Mouse (Mus musculus) ovary, adult 18-20 months (tissue): ENCODE measurements at regions not wholly inside any gene's neighbourhood (a gene's known extent, or its start where the extent isn't known, plus 50 kb on each side); places are given as distances from the start of the nearest gene placed in this dataset.

Source experiments
- DNase-seq: peaks from one replicate; pipeline ENCODE4 v3.0.0; 2022; ENCODE audit warnings: low spot score, mixed read lengths

- no peak for DNase-seq
Observed at GRCm38 (mm10) chr6:117330726-117331360, 162.5 kb downstream of the Cxcl12 start.

GRCm38 (mm10) chr6:117332641-117333040, 164.3 kb downstream of the Cxcl12 start:
- no peak for DNase-seq

- no peak for DNase-seq
Observed at GRCm38 (mm10) chr6:117342123-117342522, 173.8 kb downstream of the Cxcl12 start.

GRCm38 (mm10) chr6:117347356-117347755, 179.0 kb downstream of the Cxcl12 start:
- no peak for DNase-seq

GRCm38 (mm10) chr6:117351846-117352245, 183.5 kb downstream of the Cxcl12 start:
- DNase-seq = no peak

GRCm38 (mm10) chr6:117353091-117353490, 184.8 kb downstream of the Cxcl12 start:
- DNase-seq = no peak

- no peak for DNase-seq
Observed at GRCm38 (mm10) chr6:117356101-117356500, 187.8 kb downstream of the Cxcl12 start.

- DNase-seq = no peak
Observed at GRCm38 (mm10) chr6:117359401-117359800, 191.1 kb downstream of the Cxcl12 start.

GRCm38 (mm10) chr6:117366563-117366962, 198.2 kb downstream of the Cxcl12 start:
- DNase-seq = no peak

- no peak for DNase-seq
Observed at GRCm38 (mm10) chr6:117375989-117376388, 207.7 kb downstream of the Cxcl12 start.

GRCm38 (mm10) chr6:117379904-117380303, 211.6 kb downstream of the Cxcl12 start:
- no peak for DNase-seq

- no peak for DNase-seq
Observed at GRCm38 (mm10) chr6:117390233-117390848, 222.0 kb downstream of the Cxcl12 start.

GRCm38 (mm10) chr6:117393480-117393879, 225.1 kb downstream of the Cxcl12 start:
- DNase-seq = no peak

- no peak for DNase-seq
Observed at GRCm38 (mm10) chr6:117405589-117406311, 237.4 kb downstream of the Cxcl12 start.

GRCm38 (mm10) chr6:117406312-117406595, 237.9 kb downstream of the Cxcl12 start:
- DNase-seq = no peak

GRCm38 (mm10) chr6:117406757-117407156, 238.4 kb downstream of the Cxcl12 start:
- DNase-seq = no peak

- no peak for DNase-seq
Observed at GRCm38 (mm10) chr6:117407206-117407858, 239.0 kb downstream of the Cxcl12 start.

- DNase-seq = no peak
Observed at GRCm38 (mm10) chr6:117407953-117408352, 239.6 kb downstream of the Cxcl12 start.

GRCm38 (mm10) chr6:117408971-117409783, 240.8 kb downstream of the Cxcl12 start:
- DNase-seq = no peak

GRCm38 (mm10) chr6:117414926-117415325, 246.6 kb downstream of the Cxcl12 start:
- no peak for DNase-seq

- DNase-seq = no peak
Observed at GRCm38 (mm10) chr6:117415901-117416300, 247.6 kb downstream of the Cxcl12 start.

- no peak for DNase-seq
Observed at GRCm38 (mm10) chr6:117416461-117416860, 248.1 kb downstream of the Cxcl12 start.
